Mouse (Mus musculus): ENCODE results near the gene Grap2.

The Grap2 gene

GRCm38 (mm10) chr15:80602487-80602886 lies 30.1 kb downstream of the Grap2 start:
- DNase-seq (ENCODE audit: low read depth) = peak; percentile 77

- no peak for DNase-seq (ENCODE audit: low read depth)
These were observed 31.6 kb downstream of the Grap2 start for GRCm38 (mm10) chr15:80604026-80604425.

GRCm38 (mm10) chr15:80607970-80608369 lies 35.6 kb downstream of the Grap2 start:
- DNase-seq (ENCODE audit: low read depth) = no peak

- peak; percentile 65 for DNase-seq (ENCODE audit: low read depth)
These were observed 37.9 kb downstream of the Grap2 start for GRCm38 (mm10) chr15:80610335-80610734.

GRCm38 (mm10) chr15:80611478-80611877 lies 39.1 kb downstream of the Grap2 start:
- peak; percentile 90 for DNase-seq (ENCODE audit: low read depth)

- no peak for DNase-seq (ENCODE audit: low read depth)
These were observed 41.5 kb downstream of the Grap2 start for GRCm38 (mm10) chr15:80613904-80614303.

GRCm38 (mm10) chr15:80614500-80615289 lies 42.3 kb downstream of the Grap2 start:
- DNase-seq (ENCODE audit: low read depth) = peak; percentile 64

GRCm38 (mm10) chr15:80615290-80615570 lies 42.8 kb downstream of the Grap2 start:
- no peak for DNase-seq (ENCODE audit: low read depth)

GRCm38 (mm10) chr15:80615636-80616383 lies 43.4 kb downstream of the Grap2 start:
- peak; percentile 73 for DNase-seq (ENCODE audit: low read depth)

- DNase-seq (ENCODE audit: low read depth) = peak; percentile 74
These were observed 45.4 kb downstream of the Grap2 start for GRCm38 (mm10) chr15:80617839-80618238.

- no peak for DNase-seq (ENCODE audit: low read depth)
These were observed 46.8 kb downstream of the Grap2 start for GRCm38 (mm10) chr15:80619166-80619565.

- peak; percentile 62 for DNase-seq (ENCODE audit: low read depth)
These were observed 47.4 kb downstream of the Grap2 start for GRCm38 (mm10) chr15:80619786-80620185.

GRCm38 (mm10) chr15:80620371-80620770 lies 48.0 kb downstream of the Grap2 start:
- DNase-seq (ENCODE audit: low read depth) = no peak

GRCm38 (mm10) chr15:80623171-80623837 lies 50.9 kb downstream of the Grap2 start:
- no peak for DNase-seq (ENCODE audit: low read depth)

- no peak for DNase-seq (ENCODE audit: low read depth)
These were observed 54.1 kb downstream of the Grap2 start for GRCm38 (mm10) chr15:80626472-80626871.

- no peak for DNase-seq (ENCODE audit: low read depth)
These were observed 57.8 kb downstream of the Grap2 start for GRCm38 (mm10) chr15:80630147-80630546.

GRCm38 (mm10) chr15:80630711-80631110 lies 58.3 kb downstream of the Grap2 start:
- DNase-seq (ENCODE audit: low read depth) = no peak

GRCm38 (mm10) chr15:80631311-80631710 lies 58.9 kb downstream of the Grap2 start:
- peak; percentile 55 for DNase-seq (ENCODE audit: low read depth)

- no peak for DNase-seq (ENCODE audit: low read depth)
These were observed 60.0 kb downstream of the Grap2 start for GRCm38 (mm10) chr15:80632280-80632893.

GRCm38 (mm10) chr15:80634391-80635193 lies 62.2 kb downstream of the Grap2 start:
- peak; percentile 80 for DNase-seq (ENCODE audit: low read depth)

- DNase-seq (ENCODE audit: low read depth) = no peak
These were observed 64.5 kb downstream of the Grap2 start for GRCm38 (mm10) chr15:80636757-80637372.
